Mouse (Mus musculus): ENCODE measurements at regions not wholly inside any gene's neighbourhood (a gene's known extent, or its start where the extent isn't known, plus 50 kb on each side); places are given as distances from the start of the nearest gene placed in this dataset.
"Not testable (repeated sequence)": the region's sequence is repeated elsewhere in the genome, so short reads cannot be mapped to it uniquely, and the experiment has no call there.

DNA sequence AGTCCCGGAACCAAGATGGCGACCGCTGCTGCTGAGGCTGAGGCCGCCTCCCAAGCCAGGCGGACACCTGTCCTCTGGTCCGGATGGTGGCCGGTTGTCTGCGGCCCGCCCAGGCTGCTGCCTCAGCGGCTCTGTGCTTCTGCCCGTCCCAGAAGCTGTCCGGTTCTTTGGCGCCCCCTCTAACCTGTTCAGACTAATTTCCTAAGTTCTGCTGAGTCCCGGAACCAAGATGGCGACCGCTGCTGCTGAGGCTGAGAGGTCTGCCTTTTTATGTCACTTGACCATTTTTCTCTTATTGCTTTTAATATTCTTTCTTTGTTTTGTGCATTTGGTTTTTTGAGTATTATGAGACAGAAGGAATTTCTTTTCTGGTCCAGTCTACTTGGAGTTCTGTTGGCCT lies 140.4 kb downstream of the Gm11077 start:
- not testable (repeated sequence) for H3K4me3 ChIP-seq; H3K27ac ChIP-seq; H3K9ac ChIP-seq; H3K4me2 ChIP-seq; H3K4me1 ChIP-seq; H3K9me3 ChIP-seq; ATAC-seq (replicated peaks); H3K36me3 ChIP-seq (replicated peaks); H3K27me3 ChIP-seq (replicated peaks)
- WGBS: 94% methylated on average over 11 of the region's 16 CpGs

- ATAC-seq (replicated peaks): no peak
- no peaks in the 10 kb centered on the region for H3K27me3 ChIP-seq (replicated peaks)
- no peak overlapping the region for H3K9ac ChIP-seq
- H3K27ac ChIP-seq: no peak overlapping the region
- no peak overlapping the region for H3K4me2 ChIP-seq
- WGBS: 78% methylated on average over 3 of the region's 3 CpGs
- no peaks in the 10 kb centered on the region for H3K9me3 ChIP-seq
- no peaks in the 10 kb centered on the region for H3K4me1 ChIP-seq
- H3K36me3 ChIP-seq (replicated peaks): no peaks in the 10 kb centered on the region
- H3K4me3 ChIP-seq: no peak overlapping the region
Observed at GRCm38 (mm10) chr6:140874831-140875230, 145.7 kb downstream of the Gm11077 start.

- Histone ChIP-seq H3K27ac (no peak overlapping the region), H3K4me3 (no peak overlapping the region), H3K9ac (no peak overlapping the region), H3K36me3 (replicated peaks) (no peaks in the 10 kb centered on the region), H3K4me1 (0 out of 2 replicates have a peak, but pooled peaks cover 3% of the 10 kb centered on the region), H3K4me2 (no peak overlapping the region), H3K27me3 (replicated peaks) (no peaks in the 10 kb centered on the region), H3K9me3 (no peaks in the 10 kb centered on the region)
- no peak for ATAC-seq (replicated peaks)
Observed at GRCm38 (mm10) chr6:140883651-140884050, 154.6 kb downstream of the Gm11077 start.

DNA sequence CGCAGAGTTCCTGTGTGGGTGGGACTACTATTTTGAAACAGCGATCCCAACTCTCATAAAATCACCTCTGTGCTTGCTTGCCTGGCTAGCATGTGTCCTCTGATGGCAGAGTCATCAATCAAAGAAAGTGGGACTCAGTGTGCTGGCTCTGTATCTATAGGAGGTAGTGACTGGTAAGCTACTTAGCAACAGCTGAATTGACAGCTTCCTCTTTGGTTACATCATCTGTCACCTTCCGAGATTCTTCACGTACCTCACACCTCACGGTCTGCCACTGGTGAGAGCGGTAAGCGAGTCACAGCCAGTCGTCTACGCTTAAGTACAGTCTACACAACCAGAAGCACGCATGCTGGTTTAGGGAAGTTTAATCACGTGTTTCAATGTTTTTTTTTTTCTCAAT lies 159.5 kb downstream of the Gm11077 start:
- no peaks in the 10 kb centered on the region for H3K9me3 ChIP-seq
- no peaks in the 10 kb centered on the region for H3K36me3 ChIP-seq (replicated peaks)
- no peaks in the 10 kb centered on the region for H3K27me3 ChIP-seq (replicated peaks)
- H3K27ac ChIP-seq: no peak overlapping the region
- ATAC-seq (replicated peaks): no peak
- H3K9ac ChIP-seq: no peak overlapping the region
- no peak overlapping the region for H3K4me3 ChIP-seq
- WGBS: 69% methylated on average over 11 of the region's 11 CpGs
- H3K4me2 ChIP-seq: no peak overlapping the region
- 0 out of 2 replicates have a peak, but pooled peaks cover 3% of the 10 kb centered on the region for H3K4me1 ChIP-seq

DNA sequence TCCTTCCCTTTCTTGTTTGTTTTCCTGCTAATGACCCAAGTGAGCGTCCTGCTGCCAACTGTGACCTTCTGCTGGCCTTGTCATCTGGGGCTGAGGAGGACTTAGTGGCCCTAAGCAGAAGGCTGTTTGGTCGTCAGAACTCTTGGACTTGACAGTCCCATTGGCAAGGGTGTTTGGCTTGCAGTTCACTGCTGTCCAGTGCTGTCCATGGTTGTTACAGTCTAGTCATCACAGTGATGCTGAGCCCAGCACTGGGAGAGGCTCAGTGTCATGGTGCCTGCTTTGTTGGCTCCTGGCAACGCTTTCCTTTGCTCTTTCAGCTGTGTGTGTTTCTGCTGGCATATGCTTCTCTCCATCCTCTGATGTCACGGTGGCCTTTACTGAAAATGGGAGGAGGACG lies 161.0 kb downstream of the Gm11077 start:
- no peak for ATAC-seq (replicated peaks)

DNA sequence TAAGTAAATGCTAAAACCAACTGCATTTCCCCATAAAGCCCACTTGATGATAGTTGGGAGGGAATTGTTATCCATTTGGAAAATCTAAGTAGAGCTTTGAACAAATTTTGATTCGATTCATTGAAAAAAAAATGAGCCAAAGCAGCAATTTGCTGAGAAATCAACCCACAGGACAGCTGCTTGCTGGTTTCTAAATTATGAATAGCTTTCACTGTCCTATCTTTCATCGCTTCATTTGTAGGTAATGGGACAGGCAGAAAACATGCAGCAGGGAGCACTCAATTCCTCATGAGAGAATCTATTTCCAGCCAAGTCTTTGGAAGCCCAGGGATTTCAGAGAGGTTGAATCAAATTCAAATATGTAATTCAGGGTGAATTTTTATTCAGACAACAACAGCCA lies 161.5 kb downstream of the Gm11077 start:
- no peaks in the 10 kb centered on the region for H3K36me3 ChIP-seq (replicated peaks)
- no peak overlapping the region for H3K4me2 ChIP-seq
- H3K4me3 ChIP-seq: no peak overlapping the region
- no peak overlapping the region for H3K9ac ChIP-seq
- no peaks in the 10 kb centered on the region for H3K9me3 ChIP-seq
- 0 out of 2 replicates have a peak, but pooled peaks cover 3% of the 10 kb centered on the region for H3K4me1 ChIP-seq
- WGBS: 63% methylated on average over 2 of the region's 2 CpGs
- H3K27ac ChIP-seq: no peak overlapping the region
- no peaks in the 10 kb centered on the region for H3K27me3 ChIP-seq (replicated peaks)
- ATAC-seq (replicated peaks): no peak

More for the DNA sequence above, 161.0 kb downstream of the Gm11077 start:
- 70% methylated on average over 5 of the region's 5 CpGs for WGBS
- H3K4me2 ChIP-seq: no peak overlapping the region
- H3K36me3 ChIP-seq (replicated peaks): no peaks in the 10 kb centered on the region
- no peaks in the 10 kb centered on the region for H3K9me3 ChIP-seq
- H3K27me3 ChIP-seq (replicated peaks): no peaks in the 10 kb centered on the region
- no peak overlapping the region for H3K9ac ChIP-seq
- no peak overlapping the region for H3K4me3 ChIP-seq
- 0 out of 2 replicates have a peak, but pooled peaks cover 3% of the 10 kb centered on the region for H3K4me1 ChIP-seq
- no peak overlapping the region for H3K27ac ChIP-seq

DNA sequence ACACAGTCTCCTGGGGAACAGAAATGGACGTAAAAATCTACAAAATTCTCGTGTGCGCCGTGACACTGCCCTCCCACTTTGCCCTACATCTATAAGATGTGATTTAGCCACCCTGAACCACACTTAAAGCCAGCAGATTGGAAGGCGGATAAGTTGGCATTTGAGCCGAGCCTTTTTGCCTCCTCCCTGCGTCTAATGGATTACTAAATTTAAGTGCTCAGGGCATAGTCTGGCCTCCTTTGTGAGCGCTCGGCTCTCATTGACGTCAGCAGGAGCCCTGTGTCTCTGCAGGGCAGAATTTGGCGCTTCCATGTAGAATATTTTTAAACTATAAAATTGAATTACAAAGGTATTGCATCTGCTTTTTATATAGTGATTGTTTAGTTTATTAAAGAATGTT lies 165.4 kb downstream of the Gm11077 start:
- WGBS: 29% methylated on average over 11 of the region's 11 CpGs
- Histone ChIP-seq H3K9ac (no peak overlapping the region), H3K4me2 (no peak overlapping the region), H3K36me3 (replicated peaks) (no peaks in the 10 kb centered on the region), H3K27me3 (replicated peaks) (no peaks in the 10 kb centered on the region), H3K9me3 (no peaks in the 10 kb centered on the region), H3K4me1 (no peaks in the 10 kb centered on the region), H3K27ac (0 out of 2 replicates have a peak overlapping the region, but pooled peaks have one; percentile 30), H3K4me3 (no peak overlapping the region)
- no peak; the same call in 1 of the 2 replicates for ATAC-seq (replicated peaks)

DNA sequence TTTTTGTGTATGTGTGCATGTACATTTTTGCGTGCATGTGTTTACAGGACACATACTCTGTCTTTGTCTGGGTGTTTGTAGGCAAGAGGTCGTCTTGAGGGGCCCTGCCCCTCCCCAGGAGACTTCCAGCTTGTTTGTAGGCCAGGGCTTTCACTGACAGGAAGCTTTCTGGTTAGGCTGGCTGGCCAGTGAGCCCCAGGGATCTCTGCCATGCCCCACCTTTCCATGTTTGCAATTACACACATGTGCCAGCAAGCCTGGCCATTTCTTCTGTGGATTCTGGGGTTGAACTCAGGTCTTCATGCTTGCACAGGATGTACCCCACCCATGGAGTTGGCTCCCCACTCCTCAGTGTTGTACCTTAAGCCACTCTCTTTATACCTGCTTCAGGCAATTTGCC lies 166.4 kb downstream of the Gm11077 start:
- H3K9ac ChIP-seq: no peak overlapping the region
- H3K27ac ChIP-seq: no peak overlapping the region
- no peak for ATAC-seq (replicated peaks)
- H3K4me3 ChIP-seq: no peak overlapping the region
- no peaks in the 10 kb centered on the region for H3K9me3 ChIP-seq
- no peaks in the 10 kb centered on the region for H3K4me1 ChIP-seq
- WGBS: 61% methylated on average over 2 of the region's 2 CpGs
- H3K27me3 ChIP-seq (replicated peaks): no peaks in the 10 kb centered on the region
- no peak overlapping the region for H3K4me2 ChIP-seq
- H3K36me3 ChIP-seq (replicated peaks): no peaks in the 10 kb centered on the region

DNA sequence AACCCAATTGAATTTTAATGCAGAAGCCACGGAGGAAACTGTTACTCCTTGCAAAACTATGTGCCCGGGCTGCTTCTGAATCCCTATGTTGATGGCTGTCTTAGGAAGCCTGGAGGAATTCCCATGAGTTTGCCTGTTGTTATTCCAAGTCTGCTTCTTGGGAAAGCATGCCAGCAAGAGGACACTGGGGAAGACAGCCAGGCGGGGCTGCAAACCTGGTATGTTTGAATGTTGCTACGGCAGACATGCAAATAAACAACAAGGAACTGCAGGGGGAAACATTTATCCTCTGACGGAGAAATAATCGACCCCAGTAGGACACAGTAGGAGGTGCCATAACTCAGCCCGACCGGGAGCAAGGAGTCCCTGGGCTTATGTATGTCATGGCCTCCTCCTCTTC lies 168.0 kb downstream of the Gm11077 start:
- Histone ChIP-seq H3K36me3 (replicated peaks) (no peaks in the 10 kb centered on the region), H3K4me2 (no peak overlapping the region)
- 48% methylated on average over 8 of the region's 8 CpGs for WGBS

DNA sequence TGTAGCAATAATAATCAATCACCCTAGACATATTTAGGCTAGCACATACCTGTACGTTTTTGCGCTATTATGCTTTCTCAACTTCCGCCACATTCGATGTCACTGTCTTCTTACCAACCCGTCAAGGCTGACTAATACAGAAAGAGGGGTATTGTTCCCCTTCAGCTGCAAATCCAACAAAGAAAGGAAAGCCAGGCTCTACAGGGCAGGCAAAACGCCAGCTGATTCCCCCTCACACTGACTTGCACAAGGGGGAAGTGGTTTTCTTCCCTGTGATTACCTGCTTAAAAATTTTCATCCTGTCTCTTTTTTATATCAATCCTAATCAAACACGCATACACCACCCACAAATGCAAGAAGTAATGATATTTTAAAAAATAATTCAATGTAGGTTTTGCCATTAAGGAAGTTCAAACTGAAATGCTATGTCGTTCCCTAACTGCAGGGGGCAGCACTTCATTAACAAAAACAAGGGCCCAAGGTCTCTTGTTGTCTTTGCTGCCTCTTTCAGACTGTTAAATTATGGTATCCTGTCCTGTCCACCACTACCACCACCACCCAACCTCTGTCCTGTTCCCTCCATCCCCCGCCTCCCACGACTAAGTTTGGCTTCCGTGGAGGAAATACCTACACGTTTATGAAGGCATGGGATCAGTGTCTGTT lies 195.4 kb downstream of the Gm11077 start:
- no peaks in the 10 kb centered on the region for H3K9me3 ChIP-seq
- no peak overlapping the region for H3K9ac ChIP-seq
- no peak overlapping the region for H3K4me2 ChIP-seq
- no peak overlapping the region for H3K4me3 ChIP-seq
- ATAC-seq (replicated peaks): peak; percentile 61; the same call in 1 of the 2 replicates
- H3K27me3 ChIP-seq (replicated peaks): no peaks in the 10 kb centered on the region
- WGBS: 39% methylated on average over 12 of the region's 12 CpGs
- H3K36me3 ChIP-seq (replicated peaks): no peaks in the 10 kb centered on the region
- no peak overlapping the region for H3K27ac ChIP-seq
- no peaks in the 10 kb centered on the region for H3K4me1 ChIP-seq

More for the DNA sequence above, 168.0 kb downstream of the Gm11077 start:
- no peak overlapping the region for H3K9ac ChIP-seq
- ATAC-seq (replicated peaks): no peak
- no peak overlapping the region for H3K27ac ChIP-seq
- no peaks in the 10 kb centered on the region for H3K27me3 ChIP-seq (replicated peaks)
- no peaks in the 10 kb centered on the region for H3K4me1 ChIP-seq
- no peaks in the 10 kb centered on the region for H3K9me3 ChIP-seq
- H3K4me3 ChIP-seq: no peak overlapping the region

DNA sequence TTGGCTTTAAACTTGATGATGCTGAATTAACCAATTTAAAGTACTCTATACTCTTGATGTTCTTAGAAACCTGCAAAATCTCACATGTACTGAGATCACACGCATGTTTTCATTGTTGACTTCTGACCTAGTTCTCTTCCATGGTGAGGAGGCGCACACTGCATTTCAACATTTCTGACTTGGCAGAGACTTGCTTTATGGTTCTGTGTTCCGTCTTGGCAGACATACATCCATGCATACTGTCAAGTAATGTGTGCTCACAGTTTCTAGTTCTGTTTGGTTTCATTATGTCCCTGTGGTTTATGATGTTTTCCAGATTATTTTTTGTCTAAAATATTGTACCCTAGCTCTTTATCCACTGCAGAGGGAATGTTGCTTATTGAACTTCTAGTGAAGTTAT lies 198.5 kb downstream of the Gm11077 start:
- Histone ChIP-seq H3K4me2 (no peak overlapping the region), H3K9me3 (no peaks in the 10 kb centered on the region), H3K27me3 (replicated peaks) (no peaks in the 10 kb centered on the region), H3K36me3 (replicated peaks) (no peaks in the 10 kb centered on the region), H3K4me3 (no peak overlapping the region), H3K27ac (no peak overlapping the region), H3K4me1 (no peaks in the 10 kb centered on the region), H3K9ac (no peak overlapping the region)
- no peak for ATAC-seq (replicated peaks)
- WGBS: 89% methylated on average over 3 of the region's 3 CpGs

DNA sequence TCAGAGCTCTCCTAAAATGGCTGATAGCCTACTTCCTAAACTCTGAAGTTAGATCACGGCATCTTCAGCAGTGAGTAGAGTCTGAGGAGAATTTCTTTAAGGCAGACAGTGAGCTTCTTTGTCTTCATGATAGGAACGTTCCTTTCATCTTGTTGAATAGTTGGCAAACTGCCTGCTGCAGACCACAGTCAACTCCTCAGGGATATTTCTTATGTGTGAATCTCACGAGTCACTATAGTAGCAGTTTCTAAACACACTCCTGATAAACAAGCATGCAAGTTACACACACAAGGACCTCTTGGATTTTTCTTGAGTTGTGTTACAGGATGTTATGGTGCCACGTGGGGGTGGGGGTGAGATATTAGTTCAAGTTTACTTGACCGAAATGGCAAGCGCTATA lies 205.2 kb downstream of the Gm11077 start:
- Histone ChIP-seq H3K4me2 (no peak overlapping the region), H3K4me3 (no peak overlapping the region), H3K36me3 (replicated peaks) (no peaks in the 10 kb centered on the region), H3K27ac (no peak overlapping the region), H3K27me3 (replicated peaks) (no peaks in the 10 kb centered on the region), H3K9ac (no peak overlapping the region), H3K9me3 (no peaks in the 10 kb centered on the region), H3K4me1 (no peaks in the 10 kb centered on the region)
- 69% methylated on average over 6 of the region's 6 CpGs for WGBS
- ATAC-seq (replicated peaks): no peak

- no peak overlapping the region for H3K4me3 ChIP-seq
- no peak overlapping the region for H3K4me2 ChIP-seq
- ATAC-seq (replicated peaks): no peak
- no peaks in the 10 kb centered on the region for H3K9me3 ChIP-seq
- H3K9ac ChIP-seq: no peak overlapping the region
- WGBS: 90% methylated on average over 1 of the region's 1 CpGs
- H3K4me1 ChIP-seq: no peaks in the 10 kb centered on the region
- H3K27me3 ChIP-seq (replicated peaks): no peaks in the 10 kb centered on the region
- H3K27ac ChIP-seq: no peak overlapping the region
- H3K36me3 ChIP-seq (replicated peaks): no peaks in the 10 kb centered on the region
Observed at GRCm38 (mm10) chr6:140938025-140938424, 208.9 kb downstream of the Gm11077 start.

Data from midbrain, embryonic 15.5 days (tissue).